Mouse (Mus musculus) thymus, adult 2 months (tissue): ENCODE measurements around the gene Pyroxd2. TPM values are rescaled to one million over a fixed set of nuclear protein-coding genes. Genes with fewer than 3 reads are reported as not detected.
"Not testable (repeated sequence)": the region's sequence is repeated elsewhere in the genome, so short reads cannot be mapped to it uniquely, and the experiment has no call there.

ENCODE experiments used
- DNase-seq: peaks from one replicate; pipeline ENCODE4 v3.0.0; 2021
- H3K27ac ChIP-seq: fragments of 200-500 bp; 2 replicates; pipeline ENCODE4 v1.5.1; 2012; ENCODE audit warnings: low read length, control low read depth; ENCODE audit not compliant: control insufficient read depth, insufficient read depth
- H3K27me3 ChIP-seq: fragments of 200-500 bp; 2 replicates; pipeline ENCODE4 v1.6.1; 2012; ENCODE audit warnings: mild to moderate bottlenecking, low read length, moderate library complexity, mixed read lengths; ENCODE audit not compliant: control insufficient read depth, insufficient read depth
- H3K36me3 ChIP-seq: fragments of 200-500 bp; 2 replicates; pipeline ENCODE4 v1.6.1; 2012; ENCODE audit warnings: mild to moderate bottlenecking, low read length, moderate library complexity; ENCODE audit not compliant: control insufficient read depth, insufficient read depth
- H3K4me1 ChIP-seq: fragments of 200-500 bp; replicated peaks from 2 replicates; pipeline ENCODE4 v1.6.1; 2012; ENCODE audit warnings: low read length; ENCODE audit not compliant: control insufficient read depth, insufficient read depth
- H3K4me3 ChIP-seq: fragments of 200-500 bp; 2 replicates; pipeline ENCODE4 v1.5.1; 2012; ENCODE audit warnings: mild to moderate bottlenecking, low read length, control low read depth, moderate library complexity; ENCODE audit not compliant: control insufficient read depth, insufficient read depth
- CTCF ChIP-seq: fragments of 200-500 bp; IDR thresholded peaks from 2 replicates; pipeline ENCODE4 v1.5.1; 2012; ENCODE audit warnings: mild to moderate bottlenecking, control low read depth, low read length, moderate library complexity, borderline replicate concordance; ENCODE audit not compliant: control insufficient read depth, poor library complexity, insufficient read depth; ENCODE audit errors: extremely low read depth
- POLR2A ChIP-seq: fragments of 200-500 bp; IDR thresholded peaks from 2 replicates; pipeline ENCODE4 v1.6.1; 2012; ENCODE audit warnings: mild to moderate bottlenecking, low read length, control low read depth, moderate library complexity; ENCODE audit not compliant: control insufficient read depth, poor library complexity, insufficient read depth; ENCODE audit errors: extremely low read depth
- WGBS: fragments of 180-500 bp; shearing (Covaris S2); methylation state at CpG from one replicate; pipeline ENCODE4 v1.1.7; 2018; 5-methylcytosine and 5-hydroxymethylcytosine counted together
- polyA plus RNA-seq: library from polyadenylated mRNA; depleted of rRNA; stranded (reverse); fragments of >200 nt; gene quantifications from 2 replicates; pipeline ENCODE4 v1.2.3, GENCODE M21; 2012

The Pyroxd2 gene
- polyA plus RNA-seq, 1 experiment = 6.2 TPM

GRCm38 (mm10) chr19:42698576-42698975, 54.0 kb downstream of the Pyroxd2 start:
- no peak for DNase-seq
- Histone ChIP-seq H3K36me3 (no peaks in the 10 kb centered on the region), H3K4me3 (no peak overlapping the region), H3K27ac (no peak overlapping the region), H3K4me1 (no peaks in the 10 kb centered on the region), H3K27me3 (no peaks in the 10 kb centered on the region)
- WGBS = 92% methylated on average over 2 of the region's 2 CpGs
- TF ChIP-seq POLR2A (no peak), CTCF (no peak)

GRCm38 (mm10) chr19:42697336-42697735, 55.2 kb downstream of the Pyroxd2 start:
- Histone ChIP-seq H3K4me3 (no peak overlapping the region), H3K27ac (no peak overlapping the region), H3K4me1 (no peaks in the 10 kb centered on the region), H3K27me3 (no peaks in the 10 kb centered on the region), H3K36me3 (no peaks in the 10 kb centered on the region)
- DNase-seq = no peak
- 90% methylated on average over 6 of the region's 6 CpGs for WGBS
- no peak for TF ChIP-seq CTCF
- no peak for TF ChIP-seq POLR2A

GRCm38 (mm10) chr19:42690256-42690655, 62.3 kb downstream of the Pyroxd2 start:
- no peaks in the 10 kb centered on the region for H3K36me3 ChIP-seq
- H3K27ac ChIP-seq = no peak overlapping the region
- no peaks in the 10 kb centered on the region for H3K4me1 ChIP-seq
- no peak overlapping the region for H3K4me3 ChIP-seq
- 96% methylated on average over 1 of the region's 1 CpGs for WGBS
- DNase-seq = no peak
- TF ChIP-seq CTCF = no peak
- H3K27me3 ChIP-seq = no peaks in the 10 kb centered on the region

- no peak for TF ChIP-seq POLR2A
- TF ChIP-seq CTCF = no peak
- no peak for DNase-seq
- Histone ChIP-seq H3K4me1 (no peaks in the 10 kb centered on the region), H3K36me3 (no peaks in the 10 kb centered on the region), H3K27ac (no peak overlapping the region), H3K27me3 (no peaks in the 10 kb centered on the region), H3K4me3 (no peak overlapping the region)
- 79% methylated on average over 4 of the region's 4 CpGs for WGBS
These were observed 62.8 kb downstream of the Pyroxd2 start for GRCm38 (mm10) chr19:42689786-42690185.

- 93% methylated on average over 11 of the region's 11 CpGs for WGBS
- H3K4me3 ChIP-seq = no peak overlapping the region
- H3K36me3 ChIP-seq = no peaks in the 10 kb centered on the region
- no peaks in the 10 kb centered on the region for H3K27me3 ChIP-seq
- TF ChIP-seq POLR2A (no peak), CTCF (no peak)
- DNase-seq = no peak
- no peaks in the 10 kb centered on the region for H3K4me1 ChIP-seq
- no peak overlapping the region for H3K27ac ChIP-seq
These were observed 63.3 kb downstream of the Pyroxd2 start for GRCm38 (mm10) chr19:42689321-42689720.

- not testable (repeated sequence) for DNase-seq, H3K27me3 ChIP-seq, H3K36me3 ChIP-seq, H3K27ac ChIP-seq, H3K4me1 ChIP-seq, H3K4me3 ChIP-seq
- 93% methylated on average over 2 of the region's 2 CpGs for WGBS
These were observed 69.8 kb downstream of the Pyroxd2 start for GRCm38 (mm10) chr19:42682776-42683175.

- TF ChIP-seq POLR2A = no peak
- no peak for TF ChIP-seq CTCF
- Histone ChIP-seq H3K27me3 (no peaks in the 10 kb centered on the region), H3K27ac (no peak overlapping the region), H3K36me3 (no peaks in the 10 kb centered on the region), H3K4me3 (no peak overlapping the region), H3K4me1 (no peaks in the 10 kb centered on the region)
- DNase-seq = no peak
- WGBS = 89% methylated on average over 10 of the region's 10 CpGs
These were observed 74.4 kb downstream of the Pyroxd2 start for GRCm38 (mm10) chr19:42678191-42678590.
